Mouse (Mus musculus): ENCODE results near the gene Smagp. TPM values are rescaled to one million over a fixed set of nuclear protein-coding genes. Genes with fewer than 3 reads are reported as not detected.

The Smagp gene
- 3.2 and 3.4 TPM in 2 replicates for polyA plus RNA-seq (2015; fragmentation: Nextera tagmentation; extraction: Ambion mirVana)

- Histone ChIP-seq H3K27ac (ENCODE audit: low read length) (no peak within 1 kb of the TSS), H3K4me2 (ENCODE audit: low read length) (peak within 1 kb of the TSS; percentile 77), H3K36me3 (ENCODE audit: control insufficient read depth, insufficient read depth, low read length) (no peaks in the 10 kb centered on the region), H3K9me3 (replicated peaks; ENCODE audit: control insufficient read depth, low read length, poor library complexity, severe bottlenecking) (no peaks in the 10 kb centered on the region), H3K9ac (ENCODE audit: low read depth, low read length) (peak within 1 kb of the TSS; percentile 52), H3K4me1 (ENCODE audit: control insufficient read depth, insufficient read depth, low read length) (peaks cover 10% of the 10 kb centered on the region), H3K4me3 (ENCODE audit: low read depth, low read length) (peak within 1 kb of the TSS; percentile 40), H3K27me3 (ENCODE audit: control insufficient read depth, insufficient read depth, low read depth, low read length) (peaks cover 40% of the 10 kb centered on the region)
- WGBS = 1% methylated on average over 75 of the region's 77 CpGs
- no peak for ATAC-seq
Observed at GRCm38 (mm10) chr15:100636700-100637501, at the start of gene Smagp. Gene Smagp, minus strand, starts transcription at chr15:100636940.

- H3K27ac ChIP-seq (ENCODE audit: low read length) = no peak overlapping the region
- H3K27me3 ChIP-seq (ENCODE audit: control insufficient read depth, insufficient read depth, low read depth, low read length) = no peaks in the 10 kb centered on the region
- H3K9ac ChIP-seq (ENCODE audit: low read depth, low read length) = no peak overlapping the region
- no peaks in the 10 kb centered on the region for H3K4me1 ChIP-seq (ENCODE audit: control insufficient read depth, insufficient read depth, low read length)
- H3K4me3 ChIP-seq (ENCODE audit: low read depth, low read length) = no peak overlapping the region
- WGBS = 79% methylated on average over 6 of the region's 6 CpGs
- no peak overlapping the region for H3K4me2 ChIP-seq (ENCODE audit: low read length)
- H3K36me3 ChIP-seq (ENCODE audit: control insufficient read depth, insufficient read depth, low read length) = no peaks in the 10 kb centered on the region
- H3K9me3 ChIP-seq (replicated peaks; ENCODE audit: control insufficient read depth, low read length, poor library complexity, severe bottlenecking) = peaks cover 6% of the 10 kb centered on the region; the same call in 1 of the 2 replicates
- ATAC-seq = no peak
Observed at GRCm38 (mm10) chr15:100686434-100686833, 49.7 kb upstream of the Smagp start.

GRCm38 (mm10) chr15:100685849-100686248 lies 49.1 kb upstream of the Smagp start:
- H3K36me3 ChIP-seq (ENCODE audit: control insufficient read depth, insufficient read depth, low read length) = no peaks in the 10 kb centered on the region
- peaks cover 6% of the 10 kb centered on the region; the same call in 1 of the 2 replicates for H3K9me3 ChIP-seq (replicated peaks; ENCODE audit: control insufficient read depth, low read length, poor library complexity, severe bottlenecking)
- no peak overlapping the region for H3K4me3 ChIP-seq (ENCODE audit: low read depth, low read length)
- H3K9ac ChIP-seq (ENCODE audit: low read depth, low read length) = no peak overlapping the region
- no peaks in the 10 kb centered on the region for H3K4me1 ChIP-seq (ENCODE audit: control insufficient read depth, insufficient read depth, low read length)
- 90% methylated on average over 8 of the region's 8 CpGs for WGBS
- no peak overlapping the region for H3K27ac ChIP-seq (ENCODE audit: low read length)
- ATAC-seq = no peak
- no peaks in the 10 kb centered on the region for H3K27me3 ChIP-seq (ENCODE audit: control insufficient read depth, insufficient read depth, low read depth, low read length)
- H3K4me2 ChIP-seq (ENCODE audit: low read length) = no peak overlapping the region

- no peak overlapping the region for H3K27ac ChIP-seq (ENCODE audit: low read length)
- H3K4me2 ChIP-seq (ENCODE audit: low read length) = no peak overlapping the region
- ATAC-seq = no peak
- WGBS = 25% methylated on average over 13 of the region's 13 CpGs
- H3K9me3 ChIP-seq (replicated peaks; ENCODE audit: control insufficient read depth, low read length, poor library complexity, severe bottlenecking) = peaks cover 1% of the 10 kb centered on the region; the same call in 1 of the 2 replicates
- H3K9ac ChIP-seq (ENCODE audit: low read depth, low read length) = no peak overlapping the region
- no peaks in the 10 kb centered on the region for H3K27me3 ChIP-seq (ENCODE audit: control insufficient read depth, insufficient read depth, low read depth, low read length)
- H3K36me3 ChIP-seq (ENCODE audit: control insufficient read depth, insufficient read depth, low read length) = no peaks in the 10 kb centered on the region
- H3K4me3 ChIP-seq (ENCODE audit: low read depth, low read length) = no peak overlapping the region
- no peaks in the 10 kb centered on the region for H3K4me1 ChIP-seq (ENCODE audit: control insufficient read depth, insufficient read depth, low read length)
Observed at GRCm38 (mm10) chr15:100685255-100685654, 48.5 kb upstream of the Smagp start.

- H3K4me3 ChIP-seq (ENCODE audit: low read depth, low read length) = no peak overlapping the region
- no peaks in the 10 kb centered on the region for H3K9me3 ChIP-seq (replicated peaks; ENCODE audit: control insufficient read depth, low read length, poor library complexity, severe bottlenecking)
- H3K36me3 ChIP-seq (ENCODE audit: control insufficient read depth, insufficient read depth, low read length) = no peaks in the 10 kb centered on the region
- H3K4me1 ChIP-seq (ENCODE audit: control insufficient read depth, insufficient read depth, low read length) = no peaks in the 10 kb centered on the region
- no peak for ATAC-seq
- H3K9ac ChIP-seq (ENCODE audit: low read depth, low read length) = no peak overlapping the region
- 62% methylated on average over 10 of the region's 10 CpGs for WGBS
- H3K4me2 ChIP-seq (ENCODE audit: low read length) = no peak overlapping the region
- H3K27me3 ChIP-seq (ENCODE audit: control insufficient read depth, insufficient read depth, low read depth, low read length) = no peaks in the 10 kb centered on the region
- no peak overlapping the region for H3K27ac ChIP-seq (ENCODE audit: low read length)
Observed at GRCm38 (mm10) chr15:100684450-100684849, 47.7 kb upstream of the Smagp start.

- no peak overlapping the region for H3K27ac ChIP-seq (ENCODE audit: low read length)
- H3K4me2 ChIP-seq (ENCODE audit: low read length) = no peak overlapping the region
- ATAC-seq = no peak
- H3K36me3 ChIP-seq (ENCODE audit: control insufficient read depth, insufficient read depth, low read length) = no peaks in the 10 kb centered on the region
- no peak overlapping the region for H3K9ac ChIP-seq (ENCODE audit: low read depth, low read length)
- no peak overlapping the region for H3K4me3 ChIP-seq (ENCODE audit: low read depth, low read length)
- H3K9me3 ChIP-seq (replicated peaks; ENCODE audit: control insufficient read depth, low read length, poor library complexity, severe bottlenecking) = no peaks in the 10 kb centered on the region
- 48% methylated on average over 2 of the region's 2 CpGs for WGBS
- H3K4me1 ChIP-seq (ENCODE audit: control insufficient read depth, insufficient read depth, low read length) = no peaks in the 10 kb centered on the region
- no peaks in the 10 kb centered on the region for H3K27me3 ChIP-seq (ENCODE audit: control insufficient read depth, insufficient read depth, low read depth, low read length)
Observed at GRCm38 (mm10) chr15:100683041-100683440, 46.3 kb upstream of the Smagp start.

- Histone ChIP-seq H3K27me3 (ENCODE audit: control insufficient read depth, insufficient read depth, low read depth, low read length) (no peaks in the 10 kb centered on the region), H3K9me3 (replicated peaks; ENCODE audit: control insufficient read depth, low read length, poor library complexity, severe bottlenecking) (no peaks in the 10 kb centered on the region), H3K9ac (ENCODE audit: low read depth, low read length) (no peak overlapping the region), H3K4me2 (ENCODE audit: low read length) (no peak overlapping the region), H3K27ac (ENCODE audit: low read length) (no peak overlapping the region), H3K4me3 (ENCODE audit: low read depth, low read length) (no peak overlapping the region), H3K36me3 (ENCODE audit: control insufficient read depth, insufficient read depth, low read length) (no peaks in the 10 kb centered on the region), H3K4me1 (ENCODE audit: control insufficient read depth, insufficient read depth, low read length) (no peaks in the 10 kb centered on the region)
- 29% methylated on average over 7 of the region's 7 CpGs for WGBS
- ATAC-seq = no peak
Observed at GRCm38 (mm10) chr15:100681770-100682169, 45.0 kb upstream of the Smagp start.

GRCm38 (mm10) chr15:100680381-100680780 lies 43.6 kb upstream of the Smagp start:
- no peaks in the 10 kb centered on the region for H3K9me3 ChIP-seq (replicated peaks; ENCODE audit: control insufficient read depth, low read length, poor library complexity, severe bottlenecking)
- no peaks in the 10 kb centered on the region for H3K27me3 ChIP-seq (ENCODE audit: control insufficient read depth, insufficient read depth, low read depth, low read length)
- no peaks in the 10 kb centered on the region for H3K4me1 ChIP-seq (ENCODE audit: control insufficient read depth, insufficient read depth, low read length)
- WGBS = 62% methylated on average over 3 of the region's 3 CpGs
- H3K27ac ChIP-seq (ENCODE audit: low read length) = no peak overlapping the region
- no peak overlapping the region for H3K9ac ChIP-seq (ENCODE audit: low read depth, low read length)
- H3K36me3 ChIP-seq (ENCODE audit: control insufficient read depth, insufficient read depth, low read length) = no peaks in the 10 kb centered on the region
- no peak overlapping the region for H3K4me3 ChIP-seq (ENCODE audit: low read depth, low read length)
- no peak for ATAC-seq
- no peak overlapping the region for H3K4me2 ChIP-seq (ENCODE audit: low read length)

- no peak overlapping the region for H3K27ac ChIP-seq (ENCODE audit: low read length)
- WGBS = 93% methylated on average over 14 of the region's 14 CpGs
- no peaks in the 10 kb centered on the region for H3K36me3 ChIP-seq (ENCODE audit: control insufficient read depth, insufficient read depth, low read length)
Observed at GRCm38 (mm10) chr15:100679005-100679404, 42.3 kb upstream of the Smagp start.

More at GRCm38 (mm10) chr15:100679005-100679404, 42.3 kb upstream of the Smagp start:
- Histone ChIP-seq H3K4me2 (ENCODE audit: low read length) (no peak overlapping the region), H3K9me3 (replicated peaks; ENCODE audit: control insufficient read depth, low read length, poor library complexity, severe bottlenecking) (no peaks in the 10 kb centered on the region), H3K4me3 (ENCODE audit: low read depth, low read length) (no peak overlapping the region), H3K4me1 (ENCODE audit: control insufficient read depth, insufficient read depth, low read length) (no peaks in the 10 kb centered on the region), H3K9ac (ENCODE audit: low read depth, low read length) (no peak overlapping the region), H3K27me3 (ENCODE audit: control insufficient read depth, insufficient read depth, low read depth, low read length) (no peaks in the 10 kb centered on the region)
- no peak for ATAC-seq

All from midbrain, embryonic 16.5 days (tissue).